Mouse (Mus musculus) lung, adult 2 months (tissue): Measurements from ENCODE around the gene Limk1.
A peak's percentile ranks its signal among the peaks of the same experiment; 100 is the strongest.

Source experiments
- CTCF ChIP-seq: fragments of 200-500 bp; IDR thresholded peaks from 2 replicates; pipeline ENCODE4 v1.5.1; 2011; ENCODE audit warnings: mild to moderate bottlenecking, low read length, control low read depth; ENCODE audit not compliant: insufficient read depth
- POLR2A ChIP-seq: fragments of 200-500 bp; IDR thresholded peaks from 2 replicates; pipeline ENCODE4 v1.6.1; 2011; ENCODE audit warnings: low read depth, mild to moderate bottlenecking, control low read depth, low read length, borderline replicate concordance; ENCODE audit errors: extremely low read depth

DNA sequence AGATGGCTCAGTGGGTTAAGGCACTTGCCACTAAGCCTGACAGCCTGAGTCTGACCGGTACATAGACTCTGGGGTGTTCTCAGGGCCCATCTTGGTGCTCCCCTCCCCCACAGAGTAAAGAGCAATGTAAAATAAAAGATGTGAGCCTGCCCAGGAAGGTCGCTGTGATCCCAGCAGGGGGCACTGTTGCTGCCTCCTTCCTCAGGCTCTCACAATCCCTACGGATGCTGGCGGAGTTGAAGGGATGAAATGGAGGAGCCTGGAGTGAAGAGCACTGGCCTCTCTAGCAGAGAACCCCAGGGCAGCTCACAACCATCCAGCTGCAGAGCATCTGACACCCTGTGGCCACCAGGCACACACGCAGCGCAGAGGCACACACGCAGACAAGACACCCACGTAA is 19.9 kb downstream of the Limk1 start:
- TF ChIP-seq CTCF, result peak; percentile 72
- no peak for TF ChIP-seq POLR2A
